Mouse (Mus musculus) forebrain, embryonic 14.5 days (tissue): ENCODE data around the gene Esam. TPM values are rescaled to one million over a fixed set of nuclear protein-coding genes. Genes with fewer than 3 reads are reported as not detected.

Source experiments
- ATAC-seq: fragments of 200-750 bp; cut with Nextera tagmentation; 2 replicates; pipeline ENCODE4 v1.8.0; 2017; ENCODE audit warnings: mild to moderate bottlenecking, moderate library complexity
- DNase-seq: peaks from one replicate; pipeline ENCODE4 v3.0.0-alpha.2; 2015; ENCODE audit warnings: low spot score
- H3K27ac ChIP-seq: fragments of 300-500 bp; sonication (generic); 2 replicates; pipeline ENCODE4 v1.5.1; 2014; ENCODE audit warnings: low read depth, mild to moderate bottlenecking, control low read depth, low read length, moderate library complexity
- H3K27me3 ChIP-seq: fragments of 300-500 bp; sonication (generic); replicated peaks from 2 replicates; pipeline ENCODE4 v1.6.1; 2014; ENCODE audit warnings: low read length, control low read depth, mixed read lengths; ENCODE audit not compliant: control insufficient read depth, insufficient read depth
- H3K36me3 ChIP-seq: fragments of 300-500 bp; sonication (generic); 2 replicates; pipeline ENCODE4 v1.6.1; 2014; ENCODE audit warnings: low read length, control low read depth; ENCODE audit not compliant: control insufficient read depth, insufficient read depth
- H3K4me1 ChIP-seq: fragments of 300-500 bp; sonication (generic); 2 replicates; pipeline ENCODE4 v1.6.1; 2014; ENCODE audit warnings: antibody characterized with exemption, low read length, control low read depth; ENCODE audit not compliant: control insufficient read depth, insufficient read depth
- H3K4me2 ChIP-seq: fragments of 300-500 bp; sonication (generic); 2 replicates; pipeline ENCODE4 v1.6.1; 2014; ENCODE audit warnings: mild to moderate bottlenecking, control low read depth, low read length
- H3K4me3 ChIP-seq: fragments of 300-500 bp; sonication (generic); 2 replicates; pipeline ENCODE4 v1.5.1; 2014; ENCODE audit warnings: low read depth, low read length, control low read depth
- H3K9ac ChIP-seq: fragments of 300-500 bp; sonication (generic); 2 replicates; pipeline ENCODE4 v1.6.1; 2014; ENCODE audit warnings: mild to moderate bottlenecking, low read length, control low read depth, moderate library complexity
- H3K9me3 ChIP-seq: fragments of 300-500 bp; sonication (generic); replicated peaks from 2 replicates; pipeline ENCODE4 v1.6.1; 2016; ENCODE audit warnings: low read length, control low read depth, mixed read lengths; ENCODE audit not compliant: control insufficient read depth
- WGBS: fragments of 180-500 bp; shearing (Covaris S2); extraction: QIAGEN DNeasy Blood & Tissue Kit; methylation state at CpG from one replicate; pipeline ENCODE4 v1.1.7; 2014; 5-methylcytosine and 5-hydroxymethylcytosine counted together
- polyA plus RNA-seq: library from polyadenylated mRNA; unstranded; fragments of >200 nt; fragmentation: Nextera tagmentation; extraction: Ambion mirVana; gene quantifications from 2 replicates; pipeline ENCODE4 v1.2.1, GENCODE M21; 2014

Esam gene
- polyA plus RNA-seq, 1 experiment from 2014 or later = 32.9 TPM

DNA sequence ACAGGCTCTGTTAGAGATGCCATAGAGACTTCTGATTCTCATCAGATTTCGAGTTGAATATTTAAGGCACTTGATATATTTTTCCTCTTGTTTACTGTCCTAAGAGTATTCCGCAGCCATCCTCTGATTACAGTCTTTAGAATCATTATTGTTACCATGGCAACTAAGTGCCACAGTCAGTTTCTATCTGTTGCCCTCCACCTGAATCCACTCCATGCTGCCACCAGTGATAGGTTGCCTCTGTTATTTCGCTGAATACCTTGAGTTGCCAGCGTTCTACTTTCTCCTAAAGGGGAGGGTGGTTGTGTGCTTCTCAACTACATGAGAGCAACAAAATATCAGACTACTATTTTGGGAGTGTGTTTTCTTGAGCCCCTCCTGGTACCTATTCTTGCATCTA is 58.8 kb downstream of the Esam start:
- Histone ChIP-seq H3K27ac (no peak overlapping the region), H3K9me3 (no peaks in the 10 kb centered on the region), H3K27me3 (no peaks in the 10 kb centered on the region), H3K4me1 (no peaks in the 10 kb centered on the region), H3K4me3 (no peak overlapping the region), H3K4me2 (no peak overlapping the region), H3K9ac (no peak overlapping the region), H3K36me3 (no peaks in the 10 kb centered on the region)
- DNase-seq (peak; percentile 49), ATAC-seq (no peak)
- WGBS = 78% methylated on average over 4 of the region's 4 CpGs

Other genes with a start within 250 kb of the Esam start
- gene Ccdc15, start 179.6 kb upstream of the Esam start, polyA plus RNA-seq = 5.3 and 7.1 TPM in 2 replicates
- 1.9 and 4.5 TPM in 2 replicates for gene Hepacam, start 160.7 kb upstream of the Esam start, polyA plus RNA-seq
- gene Robo4, start 126.2 kb upstream of the Esam start, polyA plus RNA-seq = 3.3 and 3.7 TPM in 2 replicates
- gene Robo3, start 94.8 kb upstream of the Esam start, polyA plus RNA-seq = 2.5 and 2.6 TPM in 2 replicates
- gene Msantd2, start 38.8 kb upstream of the Esam start, polyA plus RNA-seq = 29.2 and 33.6 TPM in 2 replicates
- gene Vsig2, start 11.2 kb downstream of the Esam start, polyA plus RNA-seq = 0.82 TPM in 1 of 2 replicates, not detected in the other
- 7.4 and 14.8 TPM in 2 replicates for gene Nrgn, start 24.8 kb downstream of the Esam start, polyA plus RNA-seq
- 8.5 and 10.5 TPM in 2 replicates for gene Siae, start 27.6 kb downstream of the Esam start, polyA plus RNA-seq
- gene Spa17, start 85.6 kb downstream of the Esam start, polyA plus RNA-seq = 11.0 and 12.6 TPM in 2 replicates
- 97.4 and 98.2 TPM in 2 replicates for gene Tbrg1, start 129.2 kb downstream of the Esam start, polyA plus RNA-seq
- not detected in 2 replicates for gene Panx3, start 141.2 kb downstream of the Esam start, polyA plus RNA-seq
- not detected in 2 replicates for gene Olfr160, start 188.2 kb downstream of the Esam start, polyA plus RNA-seq
- gene Olfr874, start 217.0 kb downstream of the Esam start, polyA plus RNA-seq = not detected in 2 replicates
- gene Olfr875, start 243.8 kb downstream of the Esam start, polyA plus RNA-seq = not detected in 2 replicates